ENCODE assay signal across 8 mouse cellular contexts in the genomic region with DNA sequence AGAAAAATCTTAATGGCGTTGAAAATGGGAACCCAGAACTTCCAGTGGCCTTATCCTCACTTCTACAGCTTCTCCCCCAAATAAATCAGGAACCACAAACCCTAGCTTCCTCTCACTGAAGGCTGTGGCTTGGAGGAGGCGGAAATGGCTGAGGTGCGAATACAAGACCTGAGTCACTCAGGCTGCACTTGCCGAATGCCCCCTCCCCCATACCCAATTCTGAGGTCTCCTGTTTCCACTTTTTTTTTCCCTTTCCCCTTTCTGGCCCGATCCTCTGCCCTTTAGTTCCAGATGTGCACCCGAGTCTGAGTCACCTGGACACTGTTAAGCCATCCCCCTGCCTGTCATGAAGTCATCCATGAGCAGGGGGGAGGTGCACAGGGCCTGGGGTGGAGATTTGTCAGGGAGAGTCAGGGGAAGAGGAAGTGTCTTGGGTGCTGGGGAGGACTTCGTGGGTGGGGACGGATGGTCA. TPM values are rescaled to one million over a fixed set of nuclear protein-coding genes. Genes with fewer than 3 reads are reported as not detected.
A peak's percentile ranks its signal among the peaks of the same experiment; 100 is the strongest.
DNase-seq lines count a peak whose midpoint lies in the region; ATAC-seq lines count a peak whose summit lies in the region.

Apobr (plus strand) TSS at position 437 of the 472 bp plus-strand sequence.

- WGBS in liver, embryonic 15.5 days (ENCODE audit: insufficient replicate concordance): 22% methylated on average over 8 of the region's 8 CpGs

- H3K4me1 ChIP-seq in liver, embryonic 15.5 days (replicated peaks): peaks cover 28% of the 10 kb centered on the region

- H3K4me2 ChIP-seq in liver, embryonic 15.5 days: peak within 1 kb of the TSS; percentile 89

- no peaks in the 10 kb centered on the region for H3K9me3 ChIP-seq in liver, embryonic 15.5 days (replicated peaks)

- H3K9ac ChIP-seq in liver, embryonic 15.5 days: peak within 1 kb of the TSS; percentile 9; the same call in 1 of the 2 replicates

- 0 out of 2 replicates have a peak, but pooled peaks cover 6% of the 10 kb centered on the region for H3K36me3 ChIP-seq in liver, embryonic 15.5 days (replicated peaks)

- H3K4me3 ChIP-seq in liver, embryonic 15.5 days (replicated peaks): peak within 1 kb of the TSS; percentile 61

- peak within 1 kb of the TSS; percentile 68 for H3K27ac ChIP-seq in liver, embryonic 15.5 days (replicated peaks)

- H3K27me3 ChIP-seq in liver, embryonic 15.5 days: peaks cover 15% of the 10 kb centered on the region; the same call in 1 of the 2 replicates

- peak; percentile 74 for ATAC-seq in granulocyte monocyte progenitor cell, adult 5-6 weeks (replicated peaks; ENCODE audit: poor library complexity, severe bottlenecking)
- no peak for ATAC-seq in liver, embryonic 15.5 days (ENCODE audit: insufficient read depth)
- ATAC-seq in neutrophil, adult 5-6 weeks (ENCODE audit: extremely low read depth, insufficient number of reproducible peaks, low FRiP score, poor library complexity, severe bottlenecking): peak; percentile 82

- DNase-seq in 416B (ENCODE audit: low read depth) (peak; percentile 86), ES-CJ7 (ENCODE audit: low read depth, low spot score) (peak; percentile 30)
- no peak for DNase-seq in cerebellum, postnatal 25 days
- no peak for DNase-seq in gastrocnemius, adult 18-20 months (ENCODE audit: low spot score)
- no peak for DNase-seq in retina, postnatal 1 day

RNA-seq across cellular contexts. Expression of gene Apobr, which starts in this region (rescaled TPM):
- 2.1 and 3.9 TPM in 2 replicates for total RNA-seq in granulocyte monocyte progenitor cell, adult 5-6 weeks (2014; fragmentation: Nextera tagmentation)
- total RNA-seq in granulocyte monocyte progenitor cell, adult 5-6 weeks (2017): 4.2 and 6.2 TPM in 2 replicates
- 2.3 and 2.5 TPM in 2 replicates for polyA plus RNA-seq in liver, embryonic 15.5 days (2015; fragmentation: Nextera tagmentation; extraction: Ambion mirVana)
- 90.5 and 117 TPM in 2 replicates for total RNA-seq in neutrophil, adult 5-6 weeks (2017)
- total RNA-seq in gastrocnemius, adult 18-20 months (2021): under 1 TPM; 0.47 to 0.59 TPM

Comparison
In these comparisons a context has a peak if more than half of its experiments do, and no peak if none do; other contexts are left out.
1. RNA of gene Apobr (total RNA-seq): 90.5 to 117 TPM in neutrophil, adult 5-6 weeks; 2.1 to 6.2 TPM in granulocyte monocyte progenitor cell, adult 5-6 weeks and 0.47 to 0.59 TPM in gastrocnemius, adult 18-20 months; every median in the first group is over 10 times any median in the second.
2. DNase-seq: peak in 416B (single experiment) and ES-CJ7 (single experiment); none in cerebellum, postnatal 25 days (0 of 2), gastrocnemius, adult 18-20 months (single experiment) and retina, postnatal 1 day (single experiment).